ENCODE assay signal across 16 mouse cellular contexts in the genomic region with DNA sequence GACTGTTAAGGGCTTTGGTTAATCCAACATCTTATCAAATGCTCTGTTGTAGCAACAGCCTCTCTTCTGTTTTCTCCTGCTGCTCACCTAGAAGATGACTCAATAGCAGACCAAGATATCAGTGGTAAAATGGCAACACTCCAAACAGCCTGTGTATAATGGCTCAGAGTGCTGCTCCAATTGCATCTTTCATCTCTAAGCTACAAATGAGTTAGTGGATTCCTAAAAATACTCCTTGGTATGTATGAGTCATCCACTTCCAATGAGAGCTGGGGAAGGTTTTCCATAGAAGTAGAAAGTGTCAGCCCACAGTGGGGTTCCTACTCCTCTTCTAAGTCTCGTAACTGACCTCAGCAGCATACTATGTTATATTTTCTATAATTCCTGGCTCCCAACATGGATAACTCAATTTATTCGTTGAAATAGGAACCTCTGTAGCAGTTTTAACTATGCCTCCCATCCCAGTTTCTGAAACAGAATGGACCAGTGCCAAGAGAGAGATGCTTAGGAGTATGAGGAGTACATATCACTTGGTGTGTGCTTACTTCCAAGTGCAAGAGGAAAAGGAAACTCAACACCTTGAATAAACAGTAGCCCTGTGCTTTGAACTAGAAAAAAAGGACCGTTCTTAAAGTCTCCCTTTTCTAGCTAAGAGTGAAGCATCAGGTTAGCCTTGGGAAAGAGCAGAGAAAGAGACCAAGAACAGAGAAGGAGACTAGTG.
A peak's percentile ranks its signal among the peaks of the same experiment; 100 is the strongest.
DNase-seq lines count a peak whose midpoint lies in the region; ATAC-seq lines count a peak whose summit lies in the region.
"Had no signal": no experiment of that assay in that cellular context is flagged by ENCODE, and none has a peak within 500 bp of the region (broad histone marks: within the 10 kb centered on the region; RNA-seq: fewer than 3 reads in every experiment).

No protein-coding gene starts in this region.

- no peak overlapping the region for H3K4me2 ChIP-seq in limb, embryonic 13.5 days (replicated peaks)
- H3K4me2 ChIP-seq: liver, embryonic 12.5 days; midbrain, embryonic 12.5 days; neural tube, embryonic 13.5 days had no signal

- WGBS in limb, embryonic 13.5 days = 43% methylated on average over 3 of the region's 3 CpGs
- WGBS in limb, embryonic 10.5 days = 59% methylated on average over 3 of the region's 3 CpGs

- peak; percentile 13 to 64 for DNase-seq in frontal cortex, postnatal 36 days (ENCODE audit: low spot score in 2 of 2)
- no peak for DNase-seq in frontal cortex, postnatal 10 days (ENCODE audit: low spot score in 2 of 2)
- DNase-seq in limb, embryonic 10.5 days (ENCODE audit: low spot score) = no peak
- peak; percentile 71 for DNase-seq in Muller cell, postnatal 12 days (ENCODE audit: inconsistent ontology term)
- DNase-seq in left cerebral cortex, postnatal 36 days (ENCODE audit: low spot score in 2 of 2) = peak; percentile 5 to 10
- no peak for DNase-seq in spleen, postnatal 14 days (ENCODE audit: low spot score in 2 of 2)
- no peak for DNase-seq in B cell, adult 2 months
- DNase-seq: cerebellum, adult 18-20 months; kidney, adult 8-10 months; thymus, adult 18-20 months had no signal

- ATAC-seq in limb, embryonic 13.5 days (ENCODE audit: low FRiP score, low read depth) = peak; percentile 59
- ATAC-seq: CD4-positive, CD25-positive, alpha-beta regulatory T cell, adult 4 months; forebrain, embryonic 14.5 days; liver, embryonic 12.5 days had no signal

- H3K9ac ChIP-seq in limb, embryonic 13.5 days = no peak overlapping the region
- H3K9ac ChIP-seq: liver, embryonic 12.5 days; midbrain, embryonic 12.5 days; neural tube, embryonic 13.5 days had no signal

- H3K27me3 ChIP-seq in limb, embryonic 13.5 days = no peaks in the 10 kb centered on the region
- H3K27me3 ChIP-seq in limb, embryonic 10.5 days (ENCODE audit: low read depth, poor library complexity, severe bottlenecking) = no peaks in the 10 kb centered on the region
- H3K27me3 ChIP-seq: liver, embryonic 12.5 days; midbrain, embryonic 12.5 days; neural tube, embryonic 13.5 days had no signal

- no peaks in the 10 kb centered on the region for H3K36me3 ChIP-seq in limb, embryonic 13.5 days
- H3K36me3 ChIP-seq in limb, embryonic 10.5 days = no peaks in the 10 kb centered on the region
- H3K36me3 ChIP-seq: liver, embryonic 12.5 days; midbrain, embryonic 12.5 days; neural tube, embryonic 13.5 days had no signal

- intact Hi-C loops in left cerebral cortex, postnatal 36 days (cut with DNase I) = no loop called here

- H3K4me1 ChIP-seq in limb, embryonic 13.5 days = no peaks in the 10 kb centered on the region
- H3K4me1 ChIP-seq in limb, embryonic 10.5 days = no peaks in the 10 kb centered on the region
- H3K4me1 ChIP-seq: liver, embryonic 12.5 days; midbrain, embryonic 12.5 days; neural tube, embryonic 13.5 days had no signal

- no peak overlapping the region for H3K27ac ChIP-seq in limb, embryonic 13.5 days
- H3K27ac ChIP-seq in limb, embryonic 10.5 days = no peak overlapping the region
- H3K27ac ChIP-seq: liver, embryonic 12.5 days; midbrain, embryonic 12.5 days; neural tube, embryonic 13.5 days had no signal

- no peak overlapping the region for H3K4me3 ChIP-seq in limb, embryonic 13.5 days
- no peak overlapping the region for H3K4me3 ChIP-seq in limb, embryonic 10.5 days
- H3K4me3 ChIP-seq: liver, embryonic 12.5 days; midbrain, embryonic 12.5 days; neural tube, embryonic 13.5 days had no signal

- H3K9me3 ChIP-seq in limb, embryonic 13.5 days = no peaks in the 10 kb centered on the region
- no peaks in the 10 kb centered on the region for H3K9me3 ChIP-seq in limb, embryonic 10.5 days (replicated peaks)
- H3K9me3 ChIP-seq: liver, embryonic 12.5 days; midbrain, embryonic 12.5 days; neural tube, embryonic 13.5 days had no signal

Comparison
In these comparisons a context has a peak if more than half of its experiments do, and no peak if none do; other contexts are left out.
1. DNase-seq: peak in frontal cortex, postnatal 36 days (2 of 2), Muller cell, postnatal 12 days (single experiment) and left cerebral cortex, postnatal 36 days (2 of 2); none in frontal cortex, postnatal 10 days (0 of 2), limb, embryonic 10.5 days (single experiment), spleen, postnatal 14 days (0 of 2) and B cell, adult 2 months (0 of 2).